Mouse (Mus musculus): ENCODE data around the gene Cenpc1. TPM values are rescaled to one million over a fixed set of nuclear protein-coding genes. Genes with fewer than 3 reads are reported as not detected.

Cenpc1 gene
- polyA plus RNA-seq (2014; fragmentation: Illumina TruSeq; extraction: RNeasy Lipid Tissue Mini Kit (QIAGEN cat#74804); ENCODE audit: insufficient read depth, low read depth, low replicate concordance): 4.2 TPM

GRCm38 (mm10) chr5:86065101-86065875 lies at the start of gene Cenpc1:
TSS of gene Cenpc1 (minus strand) at chr5:86065583.

GRCm38 (mm10) chr5:86071538-86071937 lies 6.2 kb upstream of the Cenpc1 start, which contains the start of gene Stap1:
TSS of gene Stap1 (plus strand) at chr5:86071746.

Other genes with a start within 250 kb of the Cenpc1 start
- 5.1 TPM for gene Stap1, start 6.2 kb upstream of the Cenpc1 start, polyA plus RNA-seq (2014; fragmentation: Illumina TruSeq; extraction: RNeasy Lipid Tissue Mini Kit (QIAGEN cat#74804); ENCODE audit: insufficient read depth, low read depth, low replicate concordance)
- 2.8 TPM for gene Uba6, start 107.2 kb upstream of the Cenpc1 start, polyA plus RNA-seq (2014; fragmentation: Illumina TruSeq; extraction: RNeasy Lipid Tissue Mini Kit (QIAGEN cat#74804); ENCODE audit: insufficient read depth, low read depth, low replicate concordance)
- gene Gnrhr, start 132.3 kb upstream of the Cenpc1 start, polyA plus RNA-seq (2014; fragmentation: Illumina TruSeq; extraction: RNeasy Lipid Tissue Mini Kit (QIAGEN cat#74804); ENCODE audit: insufficient read depth, low read depth, low replicate concordance): not detected
- gene Tmprss11c, start 223.7 kb upstream of the Cenpc1 start, polyA plus RNA-seq (2014; fragmentation: Illumina TruSeq; extraction: RNeasy Lipid Tissue Mini Kit (QIAGEN cat#74804); ENCODE audit: insufficient read depth, low read depth, low replicate concordance): not detected